Mouse (Mus musculus) forebrain, postnatal 0 days (tissue): ENCODE results near the gene Dop1a. TPM values are rescaled to one million over a fixed set of nuclear protein-coding genes. Genes with fewer than 3 reads are reported as not detected.
A peak's percentile ranks its signal among the peaks of the same experiment; 100 is the strongest.

ENCODE experiments used
- ATAC-seq: fragments of 200-750 bp; cut with Nextera tagmentation; 2 replicates; pipeline ENCODE4 v1.8.0; 2017; ENCODE audit warnings: mild to moderate bottlenecking, moderate library complexity
- DNase-seq: peaks from one replicate; pipeline ENCODE4 v3.0.0-alpha.2; 2015
- H3K27ac ChIP-seq: fragments of 300-500 bp; sonication (generic); 2 replicates; pipeline ENCODE4 v1.5.1; 2014; ENCODE audit warnings: low read depth, mild to moderate bottlenecking, antibody characterized with exemption, low read length, moderate library complexity, mixed read lengths
- H3K27me3 ChIP-seq: fragments of 300-500 bp; sonication (generic); 2 replicates; pipeline ENCODE4 v1.6.1; 2014; ENCODE audit warnings: mild to moderate bottlenecking, low read length, mixed read lengths; ENCODE audit not compliant: insufficient read depth
- H3K36me3 ChIP-seq: fragments of 300-500 bp; sonication (generic); 2 replicates; pipeline ENCODE4 v1.6.1; 2014; ENCODE audit warnings: mild to moderate bottlenecking, moderate library complexity; ENCODE audit not compliant: insufficient read depth
- H3K4me1 ChIP-seq: fragments of 300-500 bp; sonication (generic); 2 replicates; pipeline ENCODE4 v1.6.1; 2014; ENCODE audit warnings: antibody characterized with exemption; ENCODE audit not compliant: insufficient read depth
- H3K4me2 ChIP-seq: fragments of 300-500 bp; sonication (generic); 2 replicates; pipeline ENCODE4 v1.6.1; 2014; ENCODE audit warnings: low read depth, mild to moderate bottlenecking, moderate library complexity
- H3K4me3 ChIP-seq: fragments of 300-500 bp; sonication (generic); 2 replicates; pipeline ENCODE4 v1.5.1; 2014; ENCODE audit warnings: low read depth, low read length, mixed read lengths
- H3K9ac ChIP-seq: fragments of 300-500 bp; sonication (generic); 2 replicates; pipeline ENCODE4 v1.6.1; 2014; ENCODE audit warnings: mild to moderate bottlenecking
- H3K9me3 ChIP-seq: fragments of 300-500 bp; sonication (generic); 2 replicates; pipeline ENCODE4 v1.6.1; 2016; ENCODE audit warnings: low read length
- CTCF ChIP-seq: sonication (generic); IDR thresholded peaks from 2 replicates; pipeline ENCODE4 v1.5.1; 2016; ENCODE audit warnings: antibody characterized with exemption, control low read depth, low read depth
- WGBS: fragments of 180-500 bp; shearing (Covaris S2); extraction: QIAGEN DNeasy Blood & Tissue Kit; methylation state at CpG from one replicate; pipeline ENCODE4 v1.1.7; 2014; 5-methylcytosine and 5-hydroxymethylcytosine counted together
- polyA plus RNA-seq: library from polyadenylated mRNA; unstranded; fragments of >200 nt; fragmentation: Nextera tagmentation; extraction: Ambion mirVana; gene quantifications from 2 replicates; pipeline ENCODE4 v1.2.1, GENCODE M21; 2015
- total RNA-seq: library from RNA; depleted of rRNA; stranded (reverse); fragments of >200 nt; gene quantifications from 2 replicates; pipeline ENCODE4 v1.2.3, GENCODE M21; 2014

Dop1a gene
- total and polyA plus RNA-seq, 2 experiments from 2014 or later = 18.2 to 71.1 TPM

DNA sequence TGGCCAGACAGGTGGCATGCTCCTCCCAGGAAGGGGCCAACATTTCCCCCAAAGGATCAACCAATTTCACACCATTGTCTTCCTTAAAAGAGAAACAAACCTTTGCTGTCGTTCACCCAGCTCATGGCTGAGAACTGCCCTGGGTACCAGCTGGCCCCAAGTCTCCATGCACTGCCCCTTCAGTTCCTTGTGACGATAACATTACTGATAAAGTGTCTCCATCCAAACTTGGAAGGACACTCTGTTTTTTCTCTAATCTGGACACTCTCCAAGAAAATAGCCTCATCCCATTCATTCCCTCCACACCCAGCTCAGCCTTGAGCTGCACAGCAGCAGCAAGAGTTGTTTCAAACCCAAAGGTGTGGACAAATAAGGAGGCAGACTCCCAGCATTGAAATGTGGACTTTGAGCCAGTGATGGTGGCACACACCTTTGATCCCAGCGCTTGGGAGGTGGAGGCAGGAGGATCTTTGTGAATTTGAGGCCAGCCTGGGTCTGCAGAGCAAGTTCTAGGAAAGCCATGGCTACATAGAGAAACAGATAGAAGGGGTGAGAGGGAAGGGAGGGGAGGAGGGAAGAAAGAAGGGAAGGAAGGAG, 102.5 kb downstream of the Dop1a start:
- H3K36me3 ChIP-seq = peaks cover 29% of the 10 kb centered on the region
- no peak overlapping the region for H3K4me2 ChIP-seq
- H3K9ac ChIP-seq = no peak overlapping the region
- H3K4me3 ChIP-seq = no peak overlapping the region
- H3K4me1 ChIP-seq = peaks cover 8% of the 10 kb centered on the region; the same call in 1 of the 2 replicates
- no peaks in the 10 kb centered on the region for H3K27me3 ChIP-seq
- ATAC-seq (no peak), DNase-seq (no peak)
- no peak overlapping the region for H3K27ac ChIP-seq
- TF ChIP-seq CTCF = no peak
- WGBS = 81% methylated on average over 3 of the region's 3 CpGs
- no peaks in the 10 kb centered on the region for H3K9me3 ChIP-seq

GRCm38 (mm10) chr9:86570261-86570890, 103.4 kb downstream of the Dop1a start:
- no peak for ATAC-seq
- Histone ChIP-seq H3K4me1 (peaks cover 8% of the 10 kb centered on the region; the same call in 1 of the 2 replicates), H3K4me3 (peak overlapping the region; percentile 67; the same call in 1 of the 2 replicates), H3K9ac (no peak overlapping the region), H3K4me2 (peak overlapping the region; percentile 99), H3K27ac (no peak overlapping the region), H3K9me3 (no peaks in the 10 kb centered on the region), H3K27me3 (no peaks in the 10 kb centered on the region), H3K36me3 (peaks cover 20% of the 10 kb centered on the region)
- WGBS = 55% methylated on average over 10 of the region's 10 CpGs
- TF ChIP-seq CTCF = no peak
- DNase-seq = no peak

GRCm38 (mm10) chr9:86570946-86571345, 104.0 kb downstream of the Dop1a start:
- H3K9me3 ChIP-seq = no peaks in the 10 kb centered on the region
- H3K4me1 ChIP-seq = peaks cover 8% of the 10 kb centered on the region; the same call in 1 of the 2 replicates
- H3K4me2 ChIP-seq = peak overlapping the region; percentile 99
- H3K27me3 ChIP-seq = no peaks in the 10 kb centered on the region
- WGBS = 22% methylated on average over 8 of the region's 8 CpGs
- peaks cover 20% of the 10 kb centered on the region for H3K36me3 ChIP-seq
- H3K9ac ChIP-seq = peak overlapping the region; percentile 69
- DNase-seq (no peak), ATAC-seq (no peak)
- no peak for TF ChIP-seq CTCF
- H3K4me3 ChIP-seq = peak overlapping the region; percentile 67
- H3K27ac ChIP-seq = no peak overlapping the region

- Histone ChIP-seq H3K4me1 (peaks cover 8% of the 10 kb centered on the region; the same call in 1 of the 2 replicates), H3K9ac (peak within 1 kb of the TSS; percentile 69), H3K4me2 (peak within 1 kb of the TSS; percentile 99), H3K36me3 (peaks cover 16% of the 10 kb centered on the region), H3K27ac (peak within 1 kb of the TSS; percentile 57; the same call in 1 of the 2 replicates), H3K27me3 (no peaks in the 10 kb centered on the region), H3K4me3 (peak within 1 kb of the TSS; percentile 67), H3K9me3 (no peaks in the 10 kb centered on the region)
- ATAC-seq = peak; percentile 98
- TF ChIP-seq CTCF = no peak
- WGBS = 1% methylated on average over 58 of the region's 59 CpGs
- peak; percentile 97 for DNase-seq
Measured at GRCm38 (mm10) chr9:86571540-86572135, 104.7 kb downstream of the Dop1a start, which contains the start of the genes Pgm3 and Rwdd2a. Gene Pgm3 (minus strand): TSS chr9:86571842. Gene Rwdd2a (plus strand): TSS chr9:86571991.

GRCm38 (mm10) chr9:86572196-86572595, 105.2 kb downstream of the Dop1a start:
- no peaks in the 10 kb centered on the region for H3K9me3 ChIP-seq
- ATAC-seq = peak; percentile 38
- TF ChIP-seq CTCF = no peak
- H3K4me2 ChIP-seq = peak overlapping the region; percentile 99
- H3K27me3 ChIP-seq = no peaks in the 10 kb centered on the region
- peak overlapping the region; percentile 57; the same call in 1 of the 2 replicates for H3K27ac ChIP-seq
- peak overlapping the region; percentile 67 for H3K4me3 ChIP-seq
- 1% methylated on average over 25 of the region's 25 CpGs for WGBS
- peaks cover 11% of the 10 kb centered on the region; the same call in 1 of the 2 replicates for H3K36me3 ChIP-seq
- no peak for DNase-seq
- peak overlapping the region; percentile 69 for H3K9ac ChIP-seq
- peaks cover 8% of the 10 kb centered on the region; the same call in 1 of the 2 replicates for H3K4me1 ChIP-seq

- ATAC-seq = peak; percentile 16; the same call in 1 of the 2 replicates
- H3K36me3 ChIP-seq = peaks cover 11% of the 10 kb centered on the region; the same call in 1 of the 2 replicates
- peak; percentile 86 for TF ChIP-seq CTCF
Measured at GRCm38 (mm10) chr9:86572636-86573291, 105.8 kb downstream of the Dop1a start.

More at GRCm38 (mm10) chr9:86572636-86573291, 105.8 kb downstream of the Dop1a start:
- DNase-seq = peak; percentile 81
- H3K27me3 ChIP-seq = no peaks in the 10 kb centered on the region
- H3K9me3 ChIP-seq = no peaks in the 10 kb centered on the region
- no peak overlapping the region; the same call in 1 of the 2 replicates for H3K27ac ChIP-seq
- peak overlapping the region; percentile 67 for H3K4me3 ChIP-seq
- peak overlapping the region; percentile 99 for H3K4me2 ChIP-seq
- 3% methylated on average over 13 of the region's 13 CpGs for WGBS
- H3K9ac ChIP-seq = peak overlapping the region; percentile 69
- H3K4me1 ChIP-seq = peaks cover 8% of the 10 kb centered on the region; the same call in 1 of the 2 replicates
